Mouse (Mus musculus) left cerebral cortex, postnatal 10 days (tissue): Measurements from ENCODE around the gene Ccdc142. TPM values are rescaled to one million over a fixed set of nuclear protein-coding genes. Genes with fewer than 3 reads are reported as not detected.
A peak's percentile ranks its signal among the peaks of the same experiment; 100 is the strongest.

Source experiments
- DNase-seq, 2 experiments: peaks; one replicate each; pipeline ENCODE4 v3.0.0; 2021 to 2022; ENCODE audit warnings: low spot score in 2 of 2, mixed read lengths in 1 of 2; ENCODE audit errors: extremely low spot score in 1 of 2
- intact Hi-C: fragments of 180-260 bp; cut with DNase I; formaldehyde crosslinking; loops from one replicate; pipeline ENCODE4 v1.15.1; 2025
- total RNA-seq, 2 experiments: library from RNA; stranded (reverse); gene quantifications; 2 replicates each; pipeline ENCODE4 v1.2.3; 2021

Gene Ccdc142
- 1 to 10 TPM; 7.7 to 9.4 TPM for total RNA-seq

DNA sequence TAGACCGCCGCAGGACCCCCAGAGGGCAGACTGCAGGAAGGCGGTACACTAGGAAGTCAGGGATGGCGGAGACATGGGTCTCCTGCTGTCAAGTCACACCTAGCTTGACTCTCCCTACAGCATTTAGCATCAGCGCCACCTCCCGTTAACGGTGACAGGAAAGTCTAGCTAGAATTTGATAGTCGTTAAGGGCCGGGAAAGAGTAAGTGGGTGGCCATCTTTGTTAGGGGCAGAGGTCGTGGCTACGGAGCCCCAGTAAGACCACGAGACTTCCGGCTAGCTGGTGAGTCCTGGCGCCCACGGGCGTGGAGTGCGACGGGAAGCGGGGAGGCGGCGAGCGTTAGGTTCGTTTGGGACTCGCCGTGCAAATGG lies at the start of gene Ccdc142, which contains the start of gene Gm42688:
Ccdc142 (plus strand) TSS at position 286 of the 372 bp plus-strand sequence.
Gm42688 (plus strand) TSS at position 302 of the 372 bp plus-strand sequence.
- intact Hi-C loops: loop anchor here (2.0 kb wide), 1 partner anchor 105 kb away; no protein-coding TSS in a partner anchor
- peak; percentile 90 for DNase-seq

DNA sequence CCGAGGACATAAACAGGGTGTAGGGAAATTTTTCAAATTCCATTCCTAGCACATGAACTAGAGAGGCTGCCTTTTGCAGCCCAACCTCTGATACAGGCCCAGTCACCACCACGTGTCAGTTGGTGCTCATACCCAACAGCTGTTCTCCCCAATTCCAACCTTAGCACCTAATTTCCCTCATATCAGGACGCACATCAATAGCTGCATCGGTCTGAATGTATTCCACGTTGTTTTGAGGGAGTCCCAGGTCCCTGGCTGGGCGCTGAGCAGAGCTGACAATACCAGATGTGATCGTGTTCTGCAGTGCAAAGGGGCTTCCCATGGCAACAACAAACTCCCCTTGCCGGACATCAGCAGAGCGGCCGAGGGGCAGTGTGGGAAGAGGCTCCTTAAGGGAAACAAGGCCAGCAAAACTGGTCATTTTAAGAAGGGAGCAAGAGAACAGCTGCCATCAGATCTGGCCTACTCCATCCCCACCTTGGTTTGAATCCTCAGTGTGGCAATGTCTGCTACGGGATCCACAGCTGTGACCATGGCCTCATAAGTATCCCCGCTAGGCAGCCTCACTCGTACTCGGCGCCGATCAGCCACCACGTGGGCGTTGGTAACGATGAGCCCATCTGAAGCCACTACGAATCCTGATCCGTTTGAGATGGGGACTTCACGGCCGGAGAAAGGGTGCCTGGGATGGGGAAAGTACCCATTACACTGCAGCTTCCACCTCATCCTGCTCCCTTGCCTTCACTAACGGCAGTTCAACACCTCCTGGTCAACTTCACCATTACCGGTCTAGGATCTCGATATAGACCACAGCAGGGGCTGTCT lies 48.1 kb upstream of the Ccdc142 start:
- intact Hi-C loops: no loop called here
- DNase-seq: peak in 1 of 2 experiments; percentile 64

DNA sequence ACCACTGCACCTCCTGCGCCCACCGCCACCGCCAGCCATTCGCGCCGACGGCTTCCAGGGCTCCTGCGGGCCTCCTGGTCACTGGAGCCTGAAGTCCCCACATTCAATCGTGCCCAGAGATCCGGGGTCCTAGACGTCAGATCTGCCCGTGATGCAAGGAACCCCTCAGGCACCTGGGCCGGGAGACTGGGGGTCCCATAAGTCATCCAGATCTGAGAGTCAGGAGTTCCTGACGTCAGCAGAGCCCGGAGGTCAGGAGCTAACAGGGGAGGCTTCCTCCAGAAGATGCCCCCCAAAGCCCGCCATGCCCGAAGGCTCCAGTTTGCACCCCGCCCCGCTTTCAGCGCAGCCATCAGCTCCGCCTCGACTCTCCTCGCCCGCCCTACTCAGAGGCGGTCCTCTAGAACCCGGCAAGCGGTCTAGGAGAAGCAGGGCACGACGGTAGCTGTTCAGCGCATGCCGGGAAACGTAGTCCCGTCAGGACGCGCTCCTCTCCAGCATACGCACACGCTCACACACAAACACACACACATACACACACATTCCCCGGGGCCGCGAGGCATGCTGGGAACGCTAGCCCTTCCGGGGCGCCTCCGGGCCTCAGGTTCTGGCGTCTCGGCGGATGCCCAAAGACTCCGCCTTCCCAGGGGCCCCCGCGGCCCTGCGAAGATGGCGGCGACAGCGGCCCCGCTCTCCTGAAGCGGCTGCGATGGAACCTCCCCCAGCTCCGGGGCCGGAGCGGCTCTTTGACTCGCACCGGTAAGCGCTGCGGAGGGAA lies 47.1 kb upstream of the Ccdc142 start, which contains the start of gene Aup1:
Aup1 (plus strand) TSS at position 448 of the 778 bp plus-strand sequence.
- intact Hi-C loops: loop anchor here (2.0 kb wide), 1 partner anchor 57 kb away; no protein-coding TSS in a partner anchor
- peak; percentile 97 for DNase-seq

DNA sequence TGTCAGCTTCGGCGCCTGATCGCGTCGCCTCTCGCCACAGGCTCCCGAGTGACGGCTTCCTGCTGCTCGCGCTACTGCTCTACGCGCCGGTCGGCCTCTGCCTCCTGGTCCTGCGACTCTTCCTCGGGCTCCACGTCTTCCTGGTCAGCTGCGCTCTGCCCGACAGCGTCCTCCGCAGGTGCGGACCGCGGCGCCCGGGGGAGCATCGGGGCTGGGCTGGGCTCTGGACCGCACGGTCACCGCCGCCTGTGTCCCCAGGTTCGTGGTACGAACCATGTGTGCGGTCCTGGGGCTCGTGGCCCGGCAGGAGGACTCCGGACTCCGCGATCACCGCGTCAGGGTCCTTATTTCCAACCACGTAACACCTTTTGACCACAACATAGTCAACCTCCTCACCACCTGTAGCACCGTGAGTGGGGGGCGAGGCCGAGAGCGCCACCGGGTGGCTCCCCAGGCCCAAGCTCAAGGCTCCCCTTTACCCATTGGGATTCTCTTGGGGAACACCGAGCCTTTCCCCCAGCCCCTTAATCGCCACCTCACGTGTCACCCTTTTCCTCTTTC lies 46.5 kb upstream of the Ccdc142 start, which contains the start of gene Htra2:
Htra2 (minus strand) TSS at position 403 of the 561 bp plus-strand sequence.
- no peak for DNase-seq
- intact Hi-C loops: loop anchor here (2.0 kb wide), 1 partner anchor 58 kb away; no protein-coding TSS in a partner anchor

DNA sequence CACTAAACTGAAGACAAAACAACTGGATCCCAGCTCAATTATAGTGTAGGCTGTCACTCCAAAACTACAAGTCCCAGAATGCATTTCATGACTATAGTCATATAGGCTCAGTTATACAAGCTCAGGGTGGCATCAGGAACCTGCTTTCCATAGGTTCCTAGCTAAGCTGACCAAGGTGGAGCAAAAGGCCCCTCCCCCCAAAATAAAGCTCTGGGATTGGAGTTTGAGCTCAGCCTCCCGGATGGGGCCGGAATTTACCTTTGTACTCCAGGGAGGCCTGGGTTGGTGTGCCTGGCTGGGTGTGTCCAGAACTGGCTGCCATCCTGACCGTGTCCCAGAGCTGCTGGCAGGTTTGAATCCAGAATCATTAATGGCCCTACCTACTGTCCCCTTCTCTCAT lies 43.6 kb upstream of the Ccdc142 start, which contains the start of gene Dqx1:
Dqx1 (plus strand) TSS at position 55 of the 400 bp plus-strand sequence.
- DNase-seq: peak in 1 of 2 experiments; percentile 40
- intact Hi-C loops: no loop called here

GRCm38 (mm10) chr6:83058725-83059124 lies 42.7 kb upstream of the Ccdc142 start:
- intact Hi-C loops: no loop called here
- DNase-seq: no peak

- intact Hi-C loops: no loop called here
- no peak for DNase-seq
These were observed 35.4 kb upstream of the Ccdc142 start for GRCm38 (mm10) chr6:83065995-83066394.

DNA sequence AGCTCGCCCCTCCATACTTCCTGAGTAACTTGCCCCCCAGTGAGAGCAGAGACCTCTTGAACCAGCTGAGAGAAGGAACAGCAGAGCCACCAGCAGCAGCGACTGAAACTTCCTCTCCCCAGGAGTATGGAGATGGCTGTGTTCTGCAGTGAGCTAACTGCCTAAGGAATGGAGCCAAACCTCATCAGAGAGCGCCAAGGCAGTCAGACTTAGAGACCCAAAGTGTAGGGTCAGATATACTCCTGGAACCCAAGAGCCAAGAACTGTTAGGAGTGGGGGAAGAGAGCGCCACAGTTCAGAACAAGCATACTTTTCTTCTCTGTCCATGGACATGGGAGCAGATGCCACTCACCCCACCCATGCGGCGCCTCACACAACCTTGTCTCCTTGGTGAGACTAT lies 35.0 kb upstream of the Ccdc142 start:
- DNase-seq: no peak
- intact Hi-C loops: no loop called here

- no peak for DNase-seq
- intact Hi-C loops: no loop called here
These were observed 33.2 kb upstream of the Ccdc142 start for GRCm38 (mm10) chr6:83068221-83068620.

- intact Hi-C loops: no loop called here
- no peak for DNase-seq
These were observed 32.5 kb upstream of the Ccdc142 start for GRCm38 (mm10) chr6:83068706-83069487.

DNA sequence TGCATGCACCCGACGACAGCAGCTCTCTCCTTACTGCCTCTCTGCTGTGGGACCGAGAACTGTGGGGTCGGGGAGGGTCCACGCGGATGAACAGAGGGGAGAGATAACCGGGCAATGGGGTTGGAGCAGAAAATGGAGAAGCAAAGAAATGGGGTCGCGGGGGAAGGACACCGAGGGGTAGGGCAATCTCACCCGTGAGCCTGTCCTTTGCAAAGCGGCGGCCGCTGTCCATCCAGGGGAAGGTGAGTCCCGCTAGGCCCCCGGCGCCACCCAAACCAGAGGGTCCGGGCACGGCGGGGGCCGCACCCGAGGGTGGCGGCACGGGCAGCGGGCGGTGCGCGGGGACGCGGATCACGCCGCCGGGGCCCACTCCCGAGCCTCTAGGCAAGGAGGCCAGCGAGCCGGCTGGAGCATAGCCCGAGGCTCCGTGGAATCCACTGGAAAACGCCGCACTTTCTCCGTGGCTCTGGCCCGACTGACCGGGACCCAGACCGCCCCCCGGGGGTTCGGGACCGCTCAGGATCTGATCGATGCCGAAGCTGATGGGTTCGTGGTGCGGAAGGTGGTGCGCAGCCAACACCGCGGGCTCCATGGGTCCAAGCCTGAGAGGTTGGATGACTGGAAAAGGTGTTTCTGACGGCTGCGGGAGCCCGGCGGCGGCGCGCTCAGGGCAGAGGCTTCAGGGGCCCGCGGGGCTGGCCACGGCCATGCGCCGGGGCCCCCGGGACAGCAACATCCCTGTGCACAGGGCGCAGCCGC lies 31.7 kb upstream of the Ccdc142 start:
- intact Hi-C loops: no loop called here
- no peak for DNase-seq

GRCm38 (mm10) chr6:83070247-83070310 lies 31.3 kb upstream of the Ccdc142 start, which contains the start of gene Tlx2:
Gene Tlx2, minus strand, starts transcription at chr6:83070293.
- intact Hi-C loops: no loop called here
- DNase-seq: no peak

- intact Hi-C loops: no loop called here
- DNase-seq: no peak
These were observed 30.8 kb upstream of the Ccdc142 start for GRCm38 (mm10) chr6:83070311-83071219.

GRCm38 (mm10) chr6:83071220-83071619 lies 30.2 kb upstream of the Ccdc142 start:
- intact Hi-C loops: no loop called here

GRCm38 (mm10) chr6:83074979-83075378 lies 26.4 kb upstream of the Ccdc142 start:
- intact Hi-C loops: no loop called here
- no peak for DNase-seq

More at GRCm38 (mm10) chr6:83071220-83071619, 30.2 kb upstream of the Ccdc142 start:
- peak in 1 of 2 experiments; percentile 54 for DNase-seq

GRCm38 (mm10) chr6:83077630-83078323 lies 23.6 kb upstream of the Ccdc142 start, which contains the start of gene Pcgf1:
Gene Pcgf1, plus strand, starts transcription at chr6:83077869.
- intact Hi-C loops: loop anchor here (2.0 kb wide), 1 partner anchor 81 kb away; no protein-coding TSS in a partner anchor

More at GRCm38 (mm10) chr6:83077630-83078323, 23.6 kb upstream of the Ccdc142 start, which contains the start of gene Pcgf1:
- DNase-seq: no peak
